Mouse (Mus musculus): Measurements from ENCODE around the gene Fam117b.

GRCm38 (mm10) chr1:60007337-60007736, 94.5 kb downstream of the Fam117b start:
- TF ChIP-seq CTCF (conservative IDR thresholded peaks at IDR 0.05; ENCODE audit: insufficient read depth, insufficient read length, low read depth, low read length) (no peak), POLR2A (IDR thresholded peaks at IDR 0.05; ENCODE audit: low read depth, low read length) (no peak)
